ENCODE assay signal across 11 mouse cellular contexts in the genomic region with DNA sequence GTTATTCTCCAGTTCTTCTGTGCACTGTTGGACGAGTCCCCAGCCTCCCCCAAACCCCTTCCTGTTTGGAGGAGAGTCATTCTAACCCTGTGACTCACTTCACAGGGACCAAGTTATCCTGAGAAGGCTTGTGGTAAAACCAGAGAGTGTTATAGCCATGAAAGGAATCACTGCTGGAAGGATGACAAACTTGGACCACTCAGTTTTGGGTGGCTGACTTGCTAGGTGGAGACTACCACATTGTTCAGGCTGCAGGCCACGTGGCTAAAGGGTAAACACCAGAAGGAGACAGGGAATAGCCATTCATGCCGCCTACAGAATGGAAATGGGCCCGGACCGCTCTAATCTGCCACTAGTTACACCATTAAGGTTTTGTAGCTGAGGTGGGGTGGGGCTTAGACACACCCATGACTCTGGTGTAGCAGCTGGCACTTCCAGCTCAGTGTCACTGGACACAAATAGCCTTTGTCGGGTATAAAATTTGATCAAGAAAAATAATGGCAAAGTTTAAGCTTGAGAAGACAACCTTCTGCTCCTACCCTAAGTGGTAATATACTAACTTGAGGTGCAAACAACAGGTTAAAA.
"Had no signal": no experiment of that assay in that cellular context is flagged by ENCODE, and none has a peak within 500 bp of the region (broad histone marks: within the 10 kb centered on the region; RNA-seq: fewer than 3 reads in every experiment).

No protein-coding gene starts in this region.

- DNase-seq: kidney, adult 9 months; kidney, postnatal 36 days; layer of hippocampus, adult 9-11 months; layer of hippocampus, postnatal 36 days; lung, adult 18-20 months; right cerebral cortex, postnatal 14 days had no signal

- H3K27me3 ChIP-seq: limb, embryonic 13.5 days; midbrain, embryonic 15.5 days had no signal

- H3K36me3 ChIP-seq: limb, embryonic 13.5 days; midbrain, embryonic 10.5 days; midbrain, embryonic 15.5 days had no signal

- H3K27ac ChIP-seq: kidney, postnatal 0 days; limb, embryonic 13.5 days; liver, embryonic 14.5 days; midbrain, embryonic 10.5 days; midbrain, embryonic 15.5 days had no signal

- ATAC-seq: midbrain, embryonic 15.5 days had no signal

- H3K4me3 ChIP-seq: limb, embryonic 13.5 days; midbrain, embryonic 10.5 days; midbrain, embryonic 15.5 days had no signal

- H3K4me1 ChIP-seq: limb, embryonic 13.5 days; midbrain, embryonic 10.5 days; midbrain, embryonic 15.5 days had no signal

- H3K9me3 ChIP-seq: limb, embryonic 13.5 days; midbrain, embryonic 10.5 days; midbrain, embryonic 15.5 days had no signal

- H3K4me2 ChIP-seq: limb, embryonic 13.5 days; midbrain, embryonic 15.5 days had no signal
